Comparison of ENCODE assay signal across 8 mouse cellular contexts in genomic region chr1:151177030-151177936, GRCm38 (mm10). TPM values are rescaled to one million over a fixed set of nuclear protein-coding genes. Genes with fewer than 3 reads are reported as not detected.
DNase-seq lines count a peak whose midpoint lies in the region; ATAC-seq and TF ChIP-seq lines count a peak whose summit lies in the region.

No protein-coding gene starts in this region.

- WGBS in heart, embryonic 14.5 days, result 11% methylated on average over 10 of the region's 10 CpGs
- 4% methylated on average over 10 of the region's 10 CpGs for WGBS in midbrain, embryonic 12.5 days

- H3K4me1 ChIP-seq in heart, embryonic 14.5 days (ENCODE audit: control insufficient read depth in 2 of 2, insufficient read depth in 2 of 2, low read length in 2 of 2), result peaks cover 4 to 8% of the 10 kb centered on the region in 2 experiments; a peak in 3 of 4 replicates
- H3K4me1 ChIP-seq in midbrain, embryonic 12.5 days, result peaks cover 20% of the 10 kb centered on the region

- no peak overlapping the region for H3K9ac ChIP-seq in heart, embryonic 14.5 days (ENCODE audit: low read length)
- no peak overlapping the region for H3K9ac ChIP-seq in midbrain, embryonic 12.5 days (replicated peaks)

- TF ChIP-seq CTCF in layer of hippocampus, adult 2 months (conservative IDR thresholded peaks at IDR 0.05), result no peak

- H3K9me3 ChIP-seq in heart, embryonic 14.5 days (ENCODE audit: control insufficient read depth, low read length), result no peaks in the 10 kb centered on the region
- no peaks in the 10 kb centered on the region for H3K9me3 ChIP-seq in midbrain, embryonic 12.5 days

- no peak overlapping the region for H3K27ac ChIP-seq in layer of hippocampus, adult 2 months
- 0 out of 4 replicates have a peak overlapping the region, but pooled peaks have one; percentile 16 to 50 for H3K27ac ChIP-seq in heart, embryonic 14.5 days (replicated peaks in 1 of 2; ENCODE audit: control insufficient read depth in 1 of 2, insufficient read depth in 1 of 2, low read depth in 2 of 2, low read length in 2 of 2)
- H3K27ac ChIP-seq in midbrain, embryonic 12.5 days (replicated peaks), result no peak overlapping the region; the same call in 1 of the 2 replicates

- no peaks in the 10 kb centered on the region for H3K27me3 ChIP-seq in heart, embryonic 14.5 days (ENCODE audit: control insufficient read depth, insufficient read depth, low read length)
- H3K27me3 ChIP-seq in midbrain, embryonic 12.5 days, result no peaks in the 10 kb centered on the region

- peak overlapping the region; percentile 3; the same call in 1 of the 2 replicates for H3K4me3 ChIP-seq in layer of hippocampus, adult 2 months
- peak overlapping the region in 1 of 2 experiments; percentile 27; a peak in 2 of 4 replicates for H3K4me3 ChIP-seq in heart, embryonic 14.5 days (ENCODE audit: control insufficient read depth in 1 of 2, insufficient read depth in 1 of 2, low read depth in 1 of 2, low read length in 2 of 2)
- H3K4me3 ChIP-seq in midbrain, embryonic 12.5 days, result no peak overlapping the region

- H3K4me2 ChIP-seq in heart, embryonic 14.5 days (ENCODE audit: low read length), result peak overlapping the region; percentile 62
- peak overlapping the region; percentile 37 for H3K4me2 ChIP-seq in midbrain, embryonic 12.5 days (replicated peaks)

- no peak for DNase-seq in layer of hippocampus, adult 2 months (ENCODE audit: low spot score in 2 of 2)
- DNase-seq in layer of hippocampus, postnatal 14 days (ENCODE audit: low spot score in 2 of 2), result no peak
- peak; percentile 58 for DNase-seq in c-Kit-positive CD71-positive TER-119-positive erythroid progenitor cells, embryonic 14.5 days (ENCODE audit: low spot score)
- DNase-seq in kidney, postnatal 25 days, result peak; percentile 50 to 79
- DNase-seq in yolk sac, embryonic 10.5 days (ENCODE audit: low spot score), result peak; percentile 89
- DNase-seq in cerebellum, postnatal 36 days, result no peak

- ATAC-seq in heart, embryonic 14.5 days (ENCODE audit: insufficient number of reproducible peaks, insufficient read depth, low FRiP score, low read depth), result peak; percentile 64; the same call in 1 of the 2 replicates
- ATAC-seq in midbrain, embryonic 12.5 days (ENCODE audit: low FRiP score, low read depth), result peak; percentile 83

- H3K36me3 ChIP-seq in heart, embryonic 14.5 days (ENCODE audit: control insufficient read depth, insufficient read depth, low read length), result no peaks in the 10 kb centered on the region
- no peaks in the 10 kb centered on the region for H3K36me3 ChIP-seq in midbrain, embryonic 12.5 days

RNA-seq across cellular contexts. Expression of gene Gm47985, which starts 5.1 kb away (rescaled TPM):
- not detected for total RNA-seq in layer of hippocampus, adult 2 months (2021)
- not detected for total RNA-seq in layer of hippocampus, postnatal 14 days (2021)
- polyA plus RNA-seq in heart, embryonic 14.5 days (2014; fragmentation: Nextera tagmentation; extraction: Ambion mirVana), result 0.34 TPM in 1 of 2 replicates, not detected in the other
- 0.97 and 1.1 TPM in 2 replicates for polyA plus RNA-seq in midbrain, embryonic 12.5 days (2016; fragmentation: Nextera tagmentation; extraction: Ambion mirVana)

RNA-seq across cellular contexts. Expression of gene Gm8947, which starts 14.9 kb away (rescaled TPM):
- not detected for total RNA-seq in layer of hippocampus, adult 2 months (2021)
- not detected for total RNA-seq in layer of hippocampus, postnatal 14 days (2021)
- polyA plus RNA-seq in heart, embryonic 14.5 days (2014; fragmentation: Nextera tagmentation; extraction: Ambion mirVana), result not detected in 2 replicates
- not detected in 2 replicates for polyA plus RNA-seq in midbrain, embryonic 12.5 days (2016; fragmentation: Nextera tagmentation; extraction: Ambion mirVana)

RNA-seq across cellular contexts. Expression of gene Gm47995, which starts 21.0 kb away (rescaled TPM):
- not detected for total RNA-seq in layer of hippocampus, adult 2 months (2021)
- total RNA-seq in layer of hippocampus, postnatal 14 days (2021), result not detected
- not detected in 2 replicates for polyA plus RNA-seq in heart, embryonic 14.5 days (2014; fragmentation: Nextera tagmentation; extraction: Ambion mirVana)
- not detected in 2 replicates for polyA plus RNA-seq in midbrain, embryonic 12.5 days (2016; fragmentation: Nextera tagmentation; extraction: Ambion mirVana)

RNA-seq across cellular contexts. Expression of gene 3110040M04Rik, which starts 26.6 kb away (rescaled TPM):
- total RNA-seq in layer of hippocampus, adult 2 months (2021), result not detected
- not detected for total RNA-seq in layer of hippocampus, postnatal 14 days (2021)
- polyA plus RNA-seq in heart, embryonic 14.5 days (2014; fragmentation: Nextera tagmentation; extraction: Ambion mirVana), result not detected in 2 replicates
- polyA plus RNA-seq in midbrain, embryonic 12.5 days (2016; fragmentation: Nextera tagmentation; extraction: Ambion mirVana), result not detected in 2 replicates

RNA-seq across cellular contexts. Expression of gene Gm47996, which starts 32.6 kb away (rescaled TPM):
- total RNA-seq in layer of hippocampus, adult 2 months (2021), result not detected
- not detected for total RNA-seq in layer of hippocampus, postnatal 14 days (2021)
- not detected in 2 replicates for polyA plus RNA-seq in heart, embryonic 14.5 days (2014; fragmentation: Nextera tagmentation; extraction: Ambion mirVana)
- 0.34 TPM in 1 of 2 replicates, not detected in the other for polyA plus RNA-seq in midbrain, embryonic 12.5 days (2016; fragmentation: Nextera tagmentation; extraction: Ambion mirVana)

Comparison
In these comparisons a context has a peak if more than half of its experiments do, and no peak if none do; other contexts are left out.
1. DNase-seq: peak in c-Kit-positive CD71-positive TER-119-positive erythroid progenitor cells, embryonic 14.5 days (single experiment), kidney, postnatal 25 days (2 of 2) and yolk sac, embryonic 10.5 days (single experiment); none in layer of hippocampus, adult 2 months (0 of 2), layer of hippocampus, postnatal 14 days (0 of 2) and cerebellum, postnatal 36 days (0 of 2).
2. H3K27ac ChIP-seq: peak in heart, embryonic 14.5 days (2 of 2); none in layer of hippocampus, adult 2 months (single experiment) and midbrain, embryonic 12.5 days (single experiment).